Mouse (Mus musculus) forebrain, embryonic 15.5 days (tissue): ENCODE data around the gene Anks1b. TPM values are rescaled to one million over a fixed set of nuclear protein-coding genes. Genes with fewer than 3 reads are reported as not detected.

Experiments
- ATAC-seq: fragments of 200-750 bp; cut with Nextera tagmentation; replicated peaks from 2 replicates; pipeline ENCODE4 v1.8.0; 2017; ENCODE audit warnings: mild to moderate bottlenecking, moderate TSS enrichment, moderate library complexity
- H3K27ac ChIP-seq: fragments of 300-500 bp; sonication (generic); replicated peaks from 2 replicates; pipeline ENCODE4 v1.5.1; 2015; ENCODE audit warnings: mild to moderate bottlenecking, inconsistent platforms
- H3K27me3 ChIP-seq: fragments of 300-500 bp; sonication (generic); 2 replicates; pipeline ENCODE4 v1.6.1; 2015; ENCODE audit warnings: inconsistent platforms
- H3K36me3 ChIP-seq: fragments of 300-500 bp; sonication (generic); 2 replicates; pipeline ENCODE4 v1.6.1; 2015; ENCODE audit warnings: mild to moderate bottlenecking, inconsistent platforms
- H3K4me1 ChIP-seq: fragments of 300-500 bp; sonication (generic); 2 replicates; pipeline ENCODE4 v1.6.1; 2015; ENCODE audit warnings: inconsistent platforms
- H3K4me2 ChIP-seq: fragments of 300-500 bp; sonication (generic); replicated peaks from 2 replicates; pipeline ENCODE4 v1.6.1; 2015; ENCODE audit warnings: mild to moderate bottlenecking, inconsistent platforms
- H3K4me3 ChIP-seq: fragments of 300-500 bp; sonication (generic); 2 replicates; pipeline ENCODE4 v1.5.1; 2015; ENCODE audit warnings: mild to moderate bottlenecking, inconsistent platforms
- H3K9ac ChIP-seq: fragments of 300-500 bp; sonication (generic); replicated peaks from 2 replicates; pipeline ENCODE4 v1.6.1; 2015; ENCODE audit warnings: mild to moderate bottlenecking, inconsistent platforms
- H3K9me3 ChIP-seq: fragments of 300-500 bp; sonication (generic); 2 replicates; pipeline ENCODE4 v1.6.1; 2016; ENCODE audit warnings: inconsistent platforms
- WGBS: fragments of 180-500 bp; shearing (Covaris S2); methylation state at CpG from one replicate; pipeline ENCODE4 v1.1.7; 2015; ENCODE audit warnings: mixed read lengths; 5-methylcytosine and 5-hydroxymethylcytosine counted together
- polyA plus RNA-seq: library from polyadenylated mRNA; unstranded; fragments of >200 nt; fragmentation: Nextera tagmentation; extraction: Ambion mirVana; gene quantifications from 2 replicates; pipeline ENCODE4 v1.2.1, GENCODE M21; 2015

The Anks1b gene
- polyA plus RNA-seq, 1 experiment from 2014 or later = 63.1 TPM

DNA sequence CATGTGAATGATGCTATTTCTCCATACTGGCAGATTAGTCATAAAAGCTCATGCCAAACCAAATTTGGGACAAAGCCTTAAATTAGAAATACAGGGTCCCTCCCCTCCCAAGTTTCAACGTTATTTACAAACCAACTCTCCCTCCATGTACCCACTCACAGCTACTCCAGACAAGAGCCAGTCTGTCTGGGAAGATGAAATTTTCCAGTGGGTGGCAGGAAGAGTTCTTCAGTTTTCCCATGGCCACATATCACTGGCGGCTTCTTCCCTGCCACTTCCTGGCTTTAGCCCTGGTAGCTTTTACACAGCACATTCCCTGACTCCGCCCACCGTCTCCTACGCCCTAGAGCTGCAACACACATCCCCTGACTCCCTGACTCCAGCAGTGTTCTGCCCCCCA, 961.0 kb downstream of the Anks1b start:
- Histone ChIP-seq H3K4me3 (no peak overlapping the region), H3K4me2 (no peak overlapping the region), H3K9me3 (no peaks in the 10 kb centered on the region), H3K36me3 (no peaks in the 10 kb centered on the region), H3K4me1 (peaks cover 15% of the 10 kb centered on the region), H3K9ac (no peak overlapping the region), H3K27ac (no peak overlapping the region), H3K27me3 (0 out of 2 replicates have a peak, but pooled peaks cover 4% of the 10 kb centered on the region)
- no peak for ATAC-seq
- WGBS = 42% methylated on average over 5 of the region's 5 CpGs

DNA sequence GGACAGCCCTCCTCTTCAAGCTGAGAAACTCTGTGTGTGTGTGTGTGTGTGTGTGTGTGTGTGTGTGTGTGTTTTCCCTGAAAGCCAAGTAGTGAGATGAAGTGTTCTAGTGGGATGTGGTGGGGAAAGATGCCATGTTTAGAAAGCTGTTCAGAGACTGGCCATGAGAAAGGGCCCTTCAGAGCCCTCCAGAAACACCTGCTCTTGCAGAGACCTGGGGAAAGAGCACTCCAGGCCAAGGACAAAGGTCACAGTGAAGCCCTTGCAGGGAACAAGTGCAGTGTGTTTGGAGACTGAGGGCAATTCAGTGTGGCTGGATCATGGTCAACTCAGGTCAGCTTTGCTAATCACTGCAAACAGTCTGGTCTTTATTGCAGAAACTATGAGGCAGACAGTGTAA, 961.9 kb downstream of the Anks1b start:
- no peak for ATAC-seq
- no peak overlapping the region for H3K4me3 ChIP-seq
- H3K4me2 ChIP-seq = no peak overlapping the region
- H3K4me1 ChIP-seq = peaks cover 10% of the 10 kb centered on the region
- no peaks in the 10 kb centered on the region for H3K9me3 ChIP-seq
- H3K27ac ChIP-seq = no peak overlapping the region
- H3K9ac ChIP-seq = no peak overlapping the region
- H3K36me3 ChIP-seq = no peaks in the 10 kb centered on the region
- H3K27me3 ChIP-seq = 0 out of 2 replicates have a peak, but pooled peaks cover 4% of the 10 kb centered on the region

DNA sequence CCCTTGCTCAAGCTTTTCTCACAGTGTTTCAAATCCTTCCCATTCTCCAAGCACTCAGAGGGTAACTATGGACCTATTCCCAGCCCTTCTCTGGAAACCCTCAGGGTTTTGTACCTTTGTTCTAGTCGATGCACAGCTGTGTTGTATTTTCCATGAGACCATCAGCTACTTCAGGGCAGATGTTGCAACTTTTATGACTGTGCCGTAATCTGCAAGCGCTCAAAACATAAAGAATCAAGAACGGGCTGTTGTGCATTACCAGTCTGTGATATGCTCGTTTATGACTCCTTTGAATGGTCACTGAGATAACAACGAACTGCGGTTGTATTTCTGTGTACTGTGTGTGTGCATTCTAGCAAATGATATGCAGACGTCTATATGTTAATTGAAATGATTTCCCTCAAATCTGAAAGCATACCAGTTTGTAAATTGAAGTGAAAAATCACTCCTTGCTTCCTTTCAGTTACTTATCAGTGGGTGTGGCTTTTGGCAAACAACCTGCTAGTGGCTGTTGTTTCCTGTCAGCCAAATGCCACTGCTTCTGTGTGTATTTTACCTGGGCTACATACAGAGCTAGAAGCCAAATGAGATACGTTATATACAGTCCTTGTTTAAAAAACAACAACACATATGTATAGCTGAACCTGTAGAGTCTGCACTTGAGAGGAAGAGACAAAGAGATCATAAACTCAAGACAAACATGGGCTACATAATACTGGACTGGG, 966.5 kb downstream of the Anks1b start:
- ATAC-seq = no peak
- Histone ChIP-seq H3K9me3 (no peaks in the 10 kb centered on the region), H3K4me1 (0 out of 2 replicates have a peak, but pooled peaks cover 3% of the 10 kb centered on the region), H3K36me3 (no peaks in the 10 kb centered on the region), H3K4me3 (no peak overlapping the region), H3K4me2 (no peak overlapping the region), H3K27me3 (no peaks in the 10 kb centered on the region), H3K9ac (no peak overlapping the region), H3K27ac (no peak overlapping the region)
- WGBS = 86% methylated on average over 9 of the region's 9 CpGs

- H3K4me2 ChIP-seq = no peak overlapping the region
- no peaks in the 10 kb centered on the region for H3K27me3 ChIP-seq
- H3K36me3 ChIP-seq = no peaks in the 10 kb centered on the region
- H3K4me1 ChIP-seq = 0 out of 2 replicates have a peak, but pooled peaks cover 3% of the 10 kb centered on the region
- H3K27ac ChIP-seq = no peak overlapping the region
- 79% methylated on average over 2 of the region's 2 CpGs for WGBS
- no peak for ATAC-seq
- H3K9me3 ChIP-seq = no peaks in the 10 kb centered on the region
- no peak overlapping the region for H3K9ac ChIP-seq
- no peak overlapping the region for H3K4me3 ChIP-seq
Measured at GRCm38 (mm10) chr10:90842398-90842797, 969.1 kb downstream of the Anks1b start.

- no peak overlapping the region for H3K9ac ChIP-seq
- H3K4me3 ChIP-seq = no peak overlapping the region
- 93% methylated on average over 6 of the region's 6 CpGs for WGBS
- no peaks in the 10 kb centered on the region for H3K36me3 ChIP-seq
- no peak for ATAC-seq
- no peaks in the 10 kb centered on the region for H3K9me3 ChIP-seq
- H3K4me2 ChIP-seq = no peak overlapping the region
- no peaks in the 10 kb centered on the region for H3K27me3 ChIP-seq
- H3K4me1 ChIP-seq = no peaks in the 10 kb centered on the region
- H3K27ac ChIP-seq = no peak overlapping the region
Measured at GRCm38 (mm10) chr10:90851077-90851476, 977.8 kb downstream of the Anks1b start.

DNA sequence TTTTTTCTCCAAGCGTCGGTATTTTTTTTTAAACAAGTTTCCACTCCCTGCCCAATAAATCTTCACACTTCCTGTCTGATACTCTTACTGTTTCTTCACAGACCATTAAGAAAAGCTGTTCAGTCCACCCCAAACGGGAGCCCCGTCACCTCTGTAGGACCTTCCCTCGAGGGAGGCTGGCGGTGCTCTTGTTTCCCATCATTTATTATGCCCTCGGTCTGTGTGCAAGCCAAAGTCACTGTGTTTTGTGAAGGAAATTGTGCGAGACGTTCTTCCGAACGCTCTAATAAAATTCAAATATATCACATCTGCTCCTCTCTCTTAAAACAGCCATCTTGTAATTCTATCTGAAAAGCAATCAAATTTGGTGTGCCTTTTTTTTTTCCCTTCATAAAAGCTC, 978.7 kb downstream of the Anks1b start:
- no peak for ATAC-seq
- Histone ChIP-seq H3K4me3 (no peak overlapping the region), H3K4me2 (no peak overlapping the region), H3K9me3 (no peaks in the 10 kb centered on the region), H3K27ac (no peak overlapping the region), H3K4me1 (no peaks in the 10 kb centered on the region), H3K9ac (no peak overlapping the region), H3K27me3 (no peaks in the 10 kb centered on the region), H3K36me3 (no peaks in the 10 kb centered on the region)
- 75% methylated on average over 11 of the region's 11 CpGs for WGBS

GRCm38 (mm10) chr10:90852432-90852831, 979.1 kb downstream of the Anks1b start:
- Histone ChIP-seq H3K9ac (no peak overlapping the region), H3K27me3 (no peaks in the 10 kb centered on the region), H3K4me3 (no peak overlapping the region), H3K4me2 (no peak overlapping the region), H3K27ac (no peak overlapping the region), H3K9me3 (no peaks in the 10 kb centered on the region), H3K4me1 (no peaks in the 10 kb centered on the region), H3K36me3 (no peaks in the 10 kb centered on the region)
- ATAC-seq = no peak
- 85% methylated on average over 7 of the region's 7 CpGs for WGBS

- H3K9ac ChIP-seq = no peak overlapping the region
- H3K4me2 ChIP-seq = no peak overlapping the region
- no peak overlapping the region for H3K4me3 ChIP-seq
- H3K4me1 ChIP-seq = no peaks in the 10 kb centered on the region
- H3K36me3 ChIP-seq = no peaks in the 10 kb centered on the region
- WGBS = 28% methylated on average over 4 of the region's 4 CpGs
- H3K9me3 ChIP-seq = no peaks in the 10 kb centered on the region
- no peak overlapping the region for H3K27ac ChIP-seq
- ATAC-seq = no peak
- H3K27me3 ChIP-seq = no peaks in the 10 kb centered on the region
Measured at GRCm38 (mm10) chr10:90856668-90857067, 983.4 kb downstream of the Anks1b start.

DNA sequence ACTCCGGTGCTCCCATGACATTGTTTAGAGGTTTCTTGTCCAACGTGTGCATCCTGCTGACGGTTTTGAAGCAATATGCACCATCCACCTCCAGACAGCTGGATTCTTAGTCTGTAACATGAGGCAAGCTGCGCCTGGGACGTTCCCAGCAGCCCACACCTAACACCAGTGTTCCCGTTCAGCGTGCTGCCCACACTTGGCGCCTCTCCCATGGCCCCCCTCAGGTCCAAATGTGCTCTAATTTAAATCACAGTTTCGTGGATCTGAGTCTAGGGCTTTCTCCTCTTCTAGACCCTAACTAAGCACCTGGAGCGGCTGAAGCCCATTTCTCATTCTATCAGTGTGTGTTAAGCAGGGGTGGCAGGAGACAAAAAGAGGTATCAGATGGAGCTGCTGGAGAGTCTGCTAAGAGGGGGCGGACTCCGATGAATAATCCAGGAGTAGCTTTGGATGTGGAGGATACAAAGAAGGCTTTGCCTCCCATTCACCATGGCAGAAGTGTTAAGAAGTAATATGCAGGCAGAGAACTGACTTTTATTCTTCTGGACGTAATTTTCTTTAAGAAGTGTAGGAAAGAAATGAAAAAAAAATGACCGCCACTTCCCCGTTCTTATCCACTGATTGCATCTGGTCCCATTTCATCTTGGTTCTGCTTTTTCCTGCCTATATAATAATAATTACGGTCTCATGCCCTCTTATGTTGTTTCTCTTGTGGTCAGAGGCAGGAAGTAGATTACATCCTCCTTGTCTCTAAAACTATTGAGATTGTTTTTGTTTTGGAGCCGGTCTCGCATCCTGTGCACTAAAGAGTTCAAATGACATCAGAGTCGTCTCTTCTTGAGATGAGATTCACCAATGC, 986.6 kb downstream of the Anks1b start:
- 75% methylated on average over 19 of the region's 19 CpGs for WGBS
- H3K9me3 ChIP-seq = no peaks in the 10 kb centered on the region

DNA sequence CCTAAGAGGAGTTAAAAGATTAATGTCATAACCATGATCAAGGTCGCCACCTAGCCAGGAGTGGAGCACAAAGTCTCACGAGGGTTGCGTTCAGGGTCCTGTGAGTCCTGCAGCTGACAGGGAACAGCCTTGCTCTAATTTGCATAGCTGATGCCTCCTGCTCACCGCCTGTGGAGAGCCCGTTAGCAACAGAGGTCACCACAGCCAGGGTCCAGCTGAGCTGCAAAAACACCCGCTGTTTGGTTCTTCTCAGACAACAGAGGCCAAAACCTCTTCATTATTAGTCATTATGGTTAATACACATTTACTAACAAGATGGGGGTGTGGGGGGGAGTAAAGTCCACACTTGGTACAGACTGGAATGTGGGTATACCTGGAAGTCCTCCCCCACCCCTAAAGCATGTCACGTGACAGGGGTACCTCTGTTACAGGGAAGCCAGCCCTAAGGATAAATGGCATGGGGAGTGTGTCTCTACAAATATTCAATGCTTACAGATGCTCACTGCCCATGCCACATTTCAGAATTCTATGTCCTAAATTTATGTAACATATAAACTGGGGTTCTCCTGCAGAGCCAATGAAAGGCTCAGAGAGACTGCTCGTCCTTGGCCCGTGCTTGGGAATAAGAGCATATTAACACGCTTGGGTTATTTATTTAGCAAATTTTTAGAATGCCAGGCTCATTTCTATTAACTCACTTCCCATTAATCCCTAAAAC, 990.7 kb downstream of the Anks1b start:
- Histone ChIP-seq H3K4me1 (no peaks in the 10 kb centered on the region), H3K27me3 (no peaks in the 10 kb centered on the region), H3K4me2 (no peak overlapping the region), H3K4me3 (no peak overlapping the region), H3K27ac (no peak overlapping the region), H3K9ac (no peak overlapping the region), H3K36me3 (no peaks in the 10 kb centered on the region), H3K9me3 (no peaks in the 10 kb centered on the region)
- ATAC-seq = no peak
- 20% methylated on average over 10 of the region's 10 CpGs for WGBS

More for the DNA sequence above, 986.6 kb downstream of the Anks1b start:
- H3K27ac ChIP-seq = no peak overlapping the region
- H3K27me3 ChIP-seq = no peaks in the 10 kb centered on the region
- no peak overlapping the region for H3K4me2 ChIP-seq
- no peak for ATAC-seq
- no peaks in the 10 kb centered on the region for H3K36me3 ChIP-seq
- H3K4me1 ChIP-seq = no peaks in the 10 kb centered on the region
- no peak overlapping the region for H3K9ac ChIP-seq
- H3K4me3 ChIP-seq = no peak overlapping the region

GRCm38 (mm10) chr10:90864599-90864889, 991.2 kb downstream of the Anks1b start:
- Histone ChIP-seq H3K4me3 (no peak overlapping the region), H3K4me2 (no peak overlapping the region), H3K9me3 (no peaks in the 10 kb centered on the region), H3K27ac (no peak overlapping the region), H3K9ac (no peak overlapping the region), H3K27me3 (no peaks in the 10 kb centered on the region), H3K36me3 (no peaks in the 10 kb centered on the region), H3K4me1 (no peaks in the 10 kb centered on the region)
- ATAC-seq = no peak
- WGBS = 35% methylated on average over 3 of the region's 3 CpGs

DNA sequence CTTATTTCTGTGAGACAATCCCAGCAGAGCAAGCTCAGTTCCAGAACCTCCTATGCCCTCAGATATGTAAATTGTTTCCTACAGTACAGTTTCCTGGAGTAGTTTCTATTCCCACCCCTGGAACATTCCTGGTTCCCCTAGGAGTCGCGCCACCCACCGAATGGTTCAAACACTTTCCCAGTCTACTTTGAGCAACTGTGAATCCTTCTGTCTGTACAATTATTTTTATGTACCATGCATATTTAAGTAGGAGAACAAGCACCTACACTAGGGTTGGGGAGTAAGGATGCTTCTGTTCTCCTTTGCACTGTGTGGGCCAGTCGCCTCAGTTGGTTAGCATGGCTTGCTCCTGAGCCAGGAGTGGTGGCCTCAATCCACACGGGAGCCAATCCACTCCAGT, 999.9 kb downstream of the Anks1b start:
- H3K36me3 ChIP-seq = no peaks in the 10 kb centered on the region
- H3K4me1 ChIP-seq = no peaks in the 10 kb centered on the region
- WGBS = 89% methylated on average over 5 of the region's 5 CpGs
- H3K9me3 ChIP-seq = no peaks in the 10 kb centered on the region; the same call in 1 of the 2 replicates
- no peak overlapping the region for H3K27ac ChIP-seq
- no peak overlapping the region for H3K4me2 ChIP-seq
- ATAC-seq = no peak
- no peak overlapping the region for H3K9ac ChIP-seq
- H3K27me3 ChIP-seq = no peaks in the 10 kb centered on the region
- no peak overlapping the region for H3K4me3 ChIP-seq
